Mouse (Mus musculus): Measurements from ENCODE around the gene Wnt4.
A peak's percentile ranks its signal among the peaks of the same experiment; 100 is the strongest.

The Wnt4 gene

DNA sequence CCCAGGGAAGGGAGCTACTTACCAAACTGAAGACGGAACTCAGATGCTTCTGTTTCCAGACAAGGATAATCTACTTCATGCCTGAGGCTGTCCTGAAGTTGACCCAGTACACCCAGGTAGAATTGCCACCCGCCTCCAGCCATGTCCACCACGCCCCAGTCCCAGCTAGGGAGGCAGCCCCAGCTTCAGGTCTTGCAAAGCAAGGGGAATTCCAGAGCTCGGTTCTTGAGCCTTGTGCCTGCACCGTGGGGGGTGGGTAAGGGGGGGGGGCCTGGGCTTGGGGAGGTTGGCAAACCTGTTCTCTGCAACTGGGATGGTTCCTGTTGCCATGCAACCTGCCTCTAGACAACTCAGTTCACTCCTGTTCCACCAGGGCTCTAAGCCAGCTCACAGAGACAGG is 2.1 kb downstream of the Wnt4 start:
- DNase-seq (ENCODE audit: low read depth): no peak

GRCm38 (mm10) chr4:137281273-137281672 is 4.0 kb downstream of the Wnt4 start:
- DNase-seq (ENCODE audit: low read depth): no peak

DNA sequence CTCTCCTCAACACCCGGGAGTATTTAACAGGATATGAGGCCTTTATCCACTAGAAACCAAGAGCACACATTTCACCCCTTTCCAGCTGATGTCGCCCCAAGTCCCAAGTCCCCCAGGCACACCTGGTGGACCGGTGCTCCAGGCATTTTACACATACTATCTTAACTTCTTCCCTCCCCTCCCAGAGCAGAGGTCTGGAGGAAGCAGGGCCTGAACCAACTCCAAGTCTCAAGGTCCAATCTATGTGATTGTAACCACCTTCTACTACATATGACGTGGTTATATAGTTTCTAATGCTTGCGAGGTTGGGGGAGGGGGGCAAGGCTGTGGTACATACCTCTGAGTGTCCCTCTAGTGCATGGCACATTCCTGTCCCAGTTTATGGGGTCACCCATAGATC is 4.8 kb downstream of the Wnt4 start:
- DNase-seq (ENCODE audit: low read depth): no peak

GRCm38 (mm10) chr4:137282584-137283406 is 5.5 kb downstream of the Wnt4 start:
- no peak for DNase-seq (ENCODE audit: low read depth)

GRCm38 (mm10) chr4:137283407-137283732 is 6.1 kb downstream of the Wnt4 start:
- DNase-seq (ENCODE audit: low read depth): no peak

GRCm38 (mm10) chr4:137285876-137286661 is 8.8 kb downstream of the Wnt4 start:
- DNase-seq (ENCODE audit: low read depth): no peak

GRCm38 (mm10) chr4:137286662-137286953 is 9.3 kb downstream of the Wnt4 start:
- DNase-seq (ENCODE audit: low read depth): no peak

GRCm38 (mm10) chr4:137287206-137287605 is 9.9 kb downstream of the Wnt4 start:
- no peak for DNase-seq (ENCODE audit: low read depth)

DNA sequence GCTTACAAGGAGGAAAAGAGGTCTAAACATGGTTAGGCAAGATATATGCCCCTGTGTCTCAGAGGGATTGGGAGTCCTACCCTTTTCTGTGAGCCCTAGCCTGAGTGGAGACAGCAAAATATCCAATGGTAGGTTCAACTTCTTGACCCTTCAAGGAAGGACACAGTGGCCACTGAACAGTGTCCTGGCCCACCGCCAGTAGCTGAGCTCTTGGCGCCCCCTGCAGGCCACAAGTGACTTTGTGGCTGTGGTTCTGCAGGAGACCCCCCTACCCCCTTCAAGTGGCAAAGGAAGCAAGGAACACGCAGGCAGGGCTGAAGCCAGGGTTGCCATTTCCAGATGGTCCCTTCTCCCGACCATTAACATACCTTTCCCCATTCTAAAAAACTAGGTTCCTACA is 10.5 kb downstream of the Wnt4 start:
- peak; percentile 28 for DNase-seq (ENCODE audit: low read depth)

DNA sequence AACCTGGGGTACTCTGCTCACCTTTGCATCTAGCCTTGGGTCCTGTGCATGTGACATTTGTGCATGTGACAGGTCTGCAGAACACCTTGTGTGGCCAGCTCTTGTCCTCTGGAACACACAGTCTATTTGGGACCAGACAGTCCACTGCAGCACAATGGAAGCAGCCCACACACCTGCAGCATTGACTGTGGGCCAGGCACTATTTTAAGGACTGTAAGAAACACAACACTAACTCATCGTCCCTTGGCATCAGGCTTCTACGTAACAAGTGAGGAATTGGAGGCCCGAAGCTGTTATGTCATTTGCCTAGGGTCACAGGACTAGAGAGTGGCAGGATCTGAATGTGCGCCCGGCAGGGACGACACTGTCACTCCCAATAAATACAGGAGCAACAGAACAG is 12.4 kb downstream of the Wnt4 start:
- DNase-seq (ENCODE audit: low read depth): no peak

GRCm38 (mm10) chr4:137290250-137290649 is 13.0 kb downstream of the Wnt4 start:
- DNase-seq (ENCODE audit: low read depth): no peak

DNA sequence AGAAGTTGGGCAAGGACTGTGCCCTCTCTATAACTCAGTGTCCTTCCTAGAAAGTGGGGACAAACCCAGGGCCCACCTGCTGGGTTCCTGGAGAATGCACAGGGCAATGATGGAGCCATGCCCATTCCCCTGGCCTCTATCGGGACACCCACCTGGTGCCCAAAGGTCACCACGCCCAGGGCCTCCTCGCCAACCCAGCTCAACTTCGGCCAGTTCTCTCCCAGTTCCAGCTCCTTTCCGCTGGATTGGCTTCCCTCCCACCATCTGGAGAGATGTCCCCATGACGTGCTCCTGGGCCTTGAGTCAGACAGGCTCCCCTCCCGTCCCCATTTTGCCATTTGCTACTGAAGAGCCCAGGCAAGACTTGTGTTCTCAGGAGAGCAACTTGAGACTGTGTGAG is 15.3 kb downstream of the Wnt4 start:
- no peak for DNase-seq (ENCODE audit: low read depth)

- DNase-seq (ENCODE audit: low read depth): no peak
These were observed 16.7 kb downstream of the Wnt4 start for GRCm38 (mm10) chr4:137294032-137294431.

- no peak for DNase-seq (ENCODE audit: low read depth)
These were observed 17.2 kb downstream of the Wnt4 start for GRCm38 (mm10) chr4:137294474-137294873.

- DNase-seq (ENCODE audit: low read depth): no peak
These were observed 17.7 kb downstream of the Wnt4 start for GRCm38 (mm10) chr4:137294951-137295350.

DNA sequence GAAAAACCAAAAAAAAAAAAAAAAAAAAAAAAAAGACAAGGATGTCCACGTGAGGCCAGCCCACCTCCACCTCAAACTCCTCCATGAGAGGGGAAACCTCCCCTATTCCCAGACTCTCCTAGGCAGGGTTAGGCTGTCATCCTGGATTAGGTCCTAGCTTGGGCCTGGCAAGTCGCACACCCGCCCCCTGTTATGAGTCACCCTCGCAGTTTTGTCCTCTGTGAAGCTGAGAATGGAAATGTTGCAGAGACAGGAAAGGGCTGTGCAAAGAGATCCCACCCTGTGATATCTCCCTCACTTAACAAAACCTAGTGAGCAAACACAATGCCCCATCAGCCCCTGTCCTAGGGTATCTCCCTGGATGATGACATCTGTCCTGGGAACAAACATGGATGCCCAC is 20.3 kb downstream of the Wnt4 start:
- no peak for DNase-seq (ENCODE audit: low read depth)

DNA sequence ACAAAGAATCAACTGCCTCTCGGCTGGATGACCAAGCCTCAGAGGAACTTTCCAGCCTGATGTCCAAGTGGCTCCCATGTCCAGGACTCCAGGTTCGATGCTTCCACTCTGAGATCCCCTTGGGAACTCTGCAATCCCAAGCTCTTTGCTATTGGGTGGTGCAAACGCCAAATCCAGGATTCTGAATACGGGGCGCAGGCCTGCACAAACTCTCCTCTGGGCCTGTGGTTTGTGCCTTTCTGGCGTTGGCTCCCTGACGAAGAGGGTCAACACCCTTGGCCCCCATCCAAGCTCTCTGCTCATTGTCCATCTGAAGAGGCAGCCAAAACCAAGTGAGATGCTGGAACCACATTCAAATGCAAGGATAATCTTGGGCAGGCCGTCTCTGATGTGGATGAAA is 21.1 kb downstream of the Wnt4 start:
- DNase-seq (ENCODE audit: low read depth): no peak

GRCm38 (mm10) chr4:137300227-137300626 is 22.9 kb downstream of the Wnt4 start:
- no peak for DNase-seq (ENCODE audit: low read depth)

- no peak for DNase-seq (ENCODE audit: low read depth)
These were observed 24.3 kb downstream of the Wnt4 start for GRCm38 (mm10) chr4:137301635-137302034.

- DNase-seq (ENCODE audit: low read depth): no peak
These were observed 26.8 kb downstream of the Wnt4 start for GRCm38 (mm10) chr4:137304106-137304505.

DNA sequence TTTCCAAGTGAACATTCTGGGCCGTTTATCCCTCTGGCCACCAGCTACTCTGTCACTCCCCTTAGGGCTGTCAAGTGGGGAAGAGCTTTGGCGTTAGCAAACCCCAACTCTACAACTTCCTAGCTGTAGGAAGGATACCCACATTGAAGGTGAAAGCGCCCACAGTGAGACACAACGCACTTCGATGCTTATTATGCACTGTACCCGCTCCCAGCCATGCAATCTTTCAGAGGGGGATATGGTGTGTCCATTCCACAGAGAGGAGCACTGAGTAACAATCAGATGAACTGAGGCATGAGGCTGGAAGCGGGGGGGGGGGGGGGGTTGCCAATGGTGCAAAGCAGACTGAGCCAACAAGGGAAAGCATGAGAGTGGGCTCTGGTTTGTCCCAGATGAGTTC is 27.8 kb downstream of the Wnt4 start:
- DNase-seq (ENCODE audit: low read depth): no peak

GRCm38 (mm10) chr4:137305831-137306576 is 28.7 kb downstream of the Wnt4 start:
- DNase-seq (ENCODE audit: low read depth): no peak

DNA sequence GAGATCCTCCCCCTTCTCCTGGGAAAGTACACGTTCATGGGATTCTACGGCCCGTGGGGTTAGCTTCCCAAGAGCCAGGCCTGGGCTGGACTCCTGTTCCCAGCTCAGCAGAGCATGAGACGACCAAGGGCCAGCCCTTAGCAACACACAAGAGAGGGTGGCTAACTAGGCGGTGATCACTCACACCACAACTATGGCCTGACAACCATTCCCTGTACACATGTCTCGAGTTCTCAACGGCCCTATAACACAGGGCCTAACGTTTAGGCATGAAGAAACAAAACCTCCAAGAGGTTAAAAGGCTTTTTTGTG is 29.2 kb downstream of the Wnt4 start:
- no peak for DNase-seq (ENCODE audit: low read depth)
